Mouse (Mus musculus): ENCODE data around the gene B3gat2. TPM values are rescaled to one million over a fixed set of nuclear protein-coding genes. Genes with fewer than 3 reads are reported as not detected.

The B3gat2 gene
- total RNA-seq, 4 experiments from 2014 or later: 7.9 to 9.3 (median 9.0) TPM

- no peak for DNase-seq (ENCODE audit: low spot score in 2 of 2)
Observed at GRCm38 (mm10) chr1:23834246-23834645, 72.7 kb downstream of the B3gat2 start.

- no peak for DNase-seq (ENCODE audit: low spot score in 2 of 2)
Observed at GRCm38 (mm10) chr1:23834819-23835218, 73.3 kb downstream of the B3gat2 start.

GRCm38 (mm10) chr1:23836630-23837029, 75.1 kb downstream of the B3gat2 start:
- no peak for DNase-seq (ENCODE audit: low spot score in 2 of 2)

- DNase-seq (ENCODE audit: low spot score in 2 of 2): no peak
Observed at GRCm38 (mm10) chr1:23840924-23841323, 79.4 kb downstream of the B3gat2 start.

- DNase-seq (ENCODE audit: low spot score in 2 of 2): no peak
Observed at GRCm38 (mm10) chr1:23842629-23843028, 81.1 kb downstream of the B3gat2 start.

GRCm38 (mm10) chr1:23843790-23844189, 82.2 kb downstream of the B3gat2 start:
- DNase-seq (ENCODE audit: low spot score in 2 of 2): no peak

- DNase-seq (ENCODE audit: low spot score in 2 of 2): no peak
Observed at GRCm38 (mm10) chr1:23845007-23845406, 83.5 kb downstream of the B3gat2 start.

GRCm38 (mm10) chr1:23846044-23846680, 84.6 kb downstream of the B3gat2 start:
- DNase-seq (ENCODE audit: low spot score in 2 of 2): no peak

- no peak for DNase-seq (ENCODE audit: low spot score in 2 of 2)
Observed at GRCm38 (mm10) chr1:23855623-23856022, 94.1 kb downstream of the B3gat2 start.

GRCm38 (mm10) chr1:23860944-23861343, 99.4 kb downstream of the B3gat2 start:
- DNase-seq (ENCODE audit: low spot score in 2 of 2): no peak

- DNase-seq (ENCODE audit: low spot score in 2 of 2): no peak
Observed at GRCm38 (mm10) chr1:23865566-23865965, 104.0 kb downstream of the B3gat2 start.

GRCm38 (mm10) chr1:23867350-23867862, 105.9 kb downstream of the B3gat2 start:
- no peak for DNase-seq (ENCODE audit: low spot score in 2 of 2)

GRCm38 (mm10) chr1:23872194-23872593, 110.6 kb downstream of the B3gat2 start:
- DNase-seq (ENCODE audit: low spot score in 2 of 2): no peak

- no peak for DNase-seq (ENCODE audit: low spot score in 2 of 2)
Observed at GRCm38 (mm10) chr1:23882681-23883080, 121.1 kb downstream of the B3gat2 start.

GRCm38 (mm10) chr1:23884087-23884668, 122.6 kb downstream of the B3gat2 start:
- DNase-seq (ENCODE audit: low spot score in 2 of 2): no peak

GRCm38 (mm10) chr1:23884914-23885313, 123.4 kb downstream of the B3gat2 start:
- DNase-seq (ENCODE audit: low spot score in 2 of 2): no peak

- no peak for DNase-seq (ENCODE audit: low spot score in 2 of 2)
Observed at GRCm38 (mm10) chr1:23892072-23892471, 130.5 kb downstream of the B3gat2 start.

Other genes starting within 250 kb of the B3gat2 start
- 100 to 1,000 TPM; 131 to 152 (median 139) TPM for gene Smap1, start 160.6 kb downstream of the B3gat2 start, total RNA-seq (2022)
- 10 to 100 TPM; 45.8 to 54.6 (median 51.3) TPM for gene Sdhaf4, start 243.9 kb downstream of the B3gat2 start, total RNA-seq (2022)

Measured in left cerebral cortex, adult 8-10 months (tissue).